Mouse (Mus musculus): ENCODE measurements at regions not wholly inside any gene's neighbourhood (a gene's known extent, or its start where the extent isn't known, plus 50 kb on each side); places are given as distances from the start of the nearest gene placed in this dataset.

GRCm38 (mm10) chr1:41411641-41412040, 606.2 kb downstream of the Tmem182 start:
- no peak for DNase-seq
- Histone ChIP-seq H3K27ac (no peak overlapping the region), H3K4me3 (no peak overlapping the region)
- intact Hi-C loops (cut with DNase I), result no loop called here
- no peak for TF ChIP-seq CTCF (IDR thresholded peaks at IDR 0.05)

- TF ChIP-seq CTCF (IDR thresholded peaks at IDR 0.05), result no peak
- Histone ChIP-seq H3K4me3 (no peak overlapping the region), H3K27ac (no peak overlapping the region)
- no peak for DNase-seq
- intact Hi-C loops (cut with DNase I), result no loop called here
Observed at GRCm38 (mm10) chr1:41412078-41412477, 606.7 kb downstream of the Tmem182 start.

GRCm38 (mm10) chr1:41420489-41421327, 615.3 kb downstream of the Tmem182 start:
- intact Hi-C loops (cut with DNase I), result no loop called here
- Histone ChIP-seq H3K4me3 (no peak overlapping the region), H3K27ac (no peak overlapping the region)
- no peak for TF ChIP-seq CTCF (IDR thresholded peaks at IDR 0.05)
- no peak for DNase-seq

DNA sequence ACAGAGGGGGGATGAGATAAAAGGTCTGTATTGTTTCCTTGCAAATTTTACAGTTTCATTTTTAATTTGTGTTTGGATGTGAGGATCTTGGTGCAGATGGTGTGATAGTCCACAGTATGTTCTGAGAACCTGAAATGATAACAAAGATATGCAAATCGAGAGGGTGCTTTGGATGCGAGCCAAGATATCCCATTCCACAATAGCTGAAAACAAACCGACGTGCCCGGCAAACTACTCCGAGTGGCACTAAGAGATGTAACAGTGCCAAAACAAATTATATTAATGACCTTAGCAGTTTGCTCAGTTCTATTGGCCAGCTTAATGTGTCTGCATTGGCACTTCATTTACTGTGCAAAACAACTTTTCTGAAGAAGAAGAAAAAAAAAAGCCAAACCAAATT, 622.5 kb downstream of the Tmem182 start:
- no peak for TF ChIP-seq CTCF (IDR thresholded peaks at IDR 0.05)
- no peak for DNase-seq
- Histone ChIP-seq H3K27ac (no peak overlapping the region), H3K4me3 (no peak overlapping the region)
- intact Hi-C loops (cut with DNase I), result no loop called here

DNA sequence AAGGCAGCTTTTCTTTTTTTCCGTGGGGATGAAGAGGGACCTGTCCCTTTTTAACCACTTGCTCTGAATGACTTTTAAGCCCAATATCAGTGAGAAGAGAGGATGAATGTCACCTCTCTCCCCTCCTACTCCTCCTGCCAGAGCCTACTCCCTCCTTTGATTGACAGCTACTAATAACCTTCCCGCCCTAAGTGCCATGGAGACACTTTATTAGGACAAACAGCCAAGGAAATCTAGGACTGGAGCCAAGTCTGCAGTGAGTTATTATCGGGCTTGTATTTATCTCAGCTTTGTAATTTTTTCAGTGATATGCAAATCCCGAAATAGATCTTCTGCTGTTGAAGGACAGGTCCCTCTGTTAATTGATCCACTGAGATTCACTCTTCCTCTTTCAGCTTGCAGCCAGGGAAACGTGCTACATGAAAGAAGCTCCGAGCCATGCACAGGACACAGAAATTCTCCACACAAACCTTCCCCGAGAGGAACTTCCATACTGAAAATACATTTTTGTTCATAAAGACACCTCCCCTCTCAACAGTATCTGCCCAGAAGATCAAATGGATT, 625.8 kb downstream of the Tmem182 start:
- no peak overlapping the region for H3K27ac ChIP-seq

DNA sequence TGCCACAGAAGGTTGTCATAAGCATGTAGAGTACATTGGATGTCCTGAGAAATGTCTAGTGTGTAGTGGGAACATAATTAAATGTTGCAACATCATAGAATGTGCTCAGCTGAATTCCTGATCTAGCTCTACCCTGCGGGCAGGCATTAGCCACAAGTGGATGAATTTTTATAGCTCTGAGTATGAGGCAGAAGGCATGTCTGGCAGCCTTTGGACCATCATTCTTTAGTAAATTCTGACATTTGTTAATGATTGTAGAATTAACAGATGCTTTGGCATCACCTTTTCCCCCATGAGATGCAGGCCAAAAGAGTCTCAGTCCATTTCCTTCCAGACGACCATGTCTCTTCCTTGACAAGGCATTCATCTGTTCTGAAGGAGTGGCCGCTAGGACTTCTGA, 630.0 kb downstream of the Tmem182 start:
- TF ChIP-seq CTCF (IDR thresholded peaks at IDR 0.05), result no peak
- Histone ChIP-seq H3K4me3 (no peak overlapping the region), H3K27ac (no peak overlapping the region)
- intact Hi-C loops (cut with DNase I), result no loop called here
- DNase-seq, result no peak

More for the DNA sequence above, 625.8 kb downstream of the Tmem182 start:
- no peak overlapping the region for H3K4me3 ChIP-seq
- TF ChIP-seq CTCF (IDR thresholded peaks at IDR 0.05), result no peak
- intact Hi-C loops (cut with DNase I), result no loop called here
- DNase-seq, result no peak

DNA sequence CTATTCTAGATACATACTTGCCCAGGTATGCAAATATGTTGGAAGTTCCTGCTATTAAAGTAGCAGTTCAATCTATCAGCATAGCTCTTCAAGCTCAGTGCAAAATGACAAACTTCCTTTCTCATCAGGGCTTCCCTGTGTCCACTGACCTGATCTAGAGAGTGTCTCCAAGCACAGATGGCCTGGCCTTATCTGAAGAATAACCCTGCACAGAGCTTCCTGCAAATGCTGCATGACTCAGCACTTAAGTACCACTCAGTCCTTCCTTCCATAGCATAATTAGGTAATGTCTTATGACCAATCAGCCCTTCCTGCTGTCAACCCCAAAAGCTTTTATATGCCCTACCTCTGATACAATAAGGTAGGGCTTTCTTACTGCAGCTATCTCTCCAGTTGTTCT, 644.6 kb downstream of the Tmem182 start:
- H3K27ac ChIP-seq, result no peak overlapping the region
- intact Hi-C loops (cut with DNase I), result no loop called here
- no peak for TF ChIP-seq CTCF (IDR thresholded peaks at IDR 0.05)

More for the DNA sequence above, 644.6 kb downstream of the Tmem182 start:
- no peak overlapping the region for H3K4me3 ChIP-seq
- no peak for DNase-seq
